Mouse (Mus musculus) C2C12 (cell line): ENCODE measurements around the gene Slc1a1. TPM values are rescaled to one million over a fixed set of nuclear protein-coding genes. Genes with fewer than 3 reads are reported as not detected.

Experiments
- H3K27me3 ChIP-seq: one replicate; pipeline ENCODE4 v1.6.1; 2011; ENCODE audit not compliant: control insufficient read depth, insufficient read depth, insufficient read length
- H3K36me3 ChIP-seq: one replicate; pipeline ENCODE4 v1.6.1; 2011; ENCODE audit not compliant: control insufficient read depth, insufficient read depth
- H3K4me3 ChIP-seq: one replicate; pipeline ENCODE4 v1.5.1; 2011; ENCODE audit warnings: mild to moderate bottlenecking, control low read depth; ENCODE audit not compliant: poor library complexity, insufficient read depth, severe bottlenecking
- H3K79me2 ChIP-seq: one replicate; pipeline ENCODE4 v1.6.1; 2011; ENCODE audit not compliant: control insufficient read depth, insufficient read depth
- H3K79me3 ChIP-seq: one replicate; pipeline ENCODE4 v1.6.1; 2011; ENCODE audit warnings: low read depth, control low read depth
- H3ac ChIP-seq: one replicate; pipeline ENCODE3; 2011; ENCODE audit warnings: low read depth; ENCODE audit not compliant: control insufficient read depth, insufficient read length
- CEBPB ChIP-seq: IDR thresholded peaks from one replicate; pipeline ENCODE4 v1.6.1; 2011; ENCODE audit warnings: low read depth, mild to moderate bottlenecking, control low read depth, moderate library complexity
- CTCF ChIP-seq: IDR thresholded peaks from one replicate; pipeline ENCODE4 v1.5.1; 2011; ENCODE audit not compliant: control insufficient read depth, insufficient read depth, insufficient read length
- FOSL1 ChIP-seq: IDR thresholded peaks from one replicate; pipeline ENCODE4 v1.8.0; 2011; ENCODE audit warnings: mild to moderate bottlenecking, low read length; ENCODE audit not compliant: poor library complexity, insufficient read depth, severe bottlenecking
- MAX ChIP-seq: IDR thresholded peaks from one replicate; pipeline ENCODE4 v1.6.1; 2011; ENCODE audit warnings: mild to moderate bottlenecking, control low read depth
- MYOD1 ChIP-seq: IDR thresholded peaks from one replicate; pipeline ENCODE4 v1.6.1; 2011; ENCODE audit warnings: low read depth; ENCODE audit not compliant: control insufficient read depth, insufficient read length
- MYOG ChIP-seq: IDR thresholded peaks from one replicate; pipeline ENCODE4 v1.6.1; 2011; ENCODE audit not compliant: control insufficient read depth, insufficient read length; ENCODE audit errors: extremely low read depth
- USF1 ChIP-seq: IDR thresholded peaks from one replicate; pipeline ENCODE4 v1.6.1; 2011; ENCODE audit warnings: low read depth, mild to moderate bottlenecking, control low read depth, moderate library complexity
- polyA plus RNA-seq: library from polyadenylated mRNA; unstranded; fragments of >200 nt; fragmentation: generic; extraction: Trizol; gene quantifications from one replicate; pipeline ENCODE4 v1.2.1, GENCODE M21; 2012; ENCODE audit warnings: missing spikeins

Slc1a1 gene
- polyA plus RNA-seq, 1 experiment: 0.01 TPM

DNA sequence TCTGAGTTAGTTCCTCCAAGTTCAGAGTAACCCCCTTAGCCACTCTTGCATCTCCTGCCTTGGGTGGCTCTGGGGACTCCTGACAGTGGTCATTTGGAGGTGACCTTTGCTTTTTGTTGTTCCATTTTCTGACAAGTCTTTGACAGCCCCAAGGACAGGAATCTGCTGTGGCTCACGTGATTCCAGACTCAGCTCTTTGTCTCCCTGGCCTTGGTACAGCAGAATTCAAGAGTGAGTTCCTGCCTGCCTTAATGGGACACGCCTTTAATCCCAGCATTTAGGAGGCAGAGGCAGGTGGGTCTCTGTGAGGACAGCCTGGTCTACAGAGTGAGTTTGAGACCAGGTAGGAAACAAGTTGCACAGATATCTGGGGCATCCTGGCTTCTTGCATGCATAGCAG, 3.9 kb downstream of the Slc1a1 start:
- H3K27me3 ChIP-seq: peaks cover 40% of the 10 kb centered on the region
- H3ac ChIP-seq: no peak overlapping the region
- no peak overlapping the region for H3K4me3 ChIP-seq
- no peaks in the 10 kb centered on the region for H3K79me3 ChIP-seq
- H3K79me2 ChIP-seq: no peaks in the 10 kb centered on the region
- TF ChIP-seq MAX (no peak), CTCF (no peak), MYOD1 (no peak), FOSL1 (no peak), MYOG (no peak), USF1 (no peak), CEBPB (no peak)
- no peaks in the 10 kb centered on the region for H3K36me3 ChIP-seq

DNA sequence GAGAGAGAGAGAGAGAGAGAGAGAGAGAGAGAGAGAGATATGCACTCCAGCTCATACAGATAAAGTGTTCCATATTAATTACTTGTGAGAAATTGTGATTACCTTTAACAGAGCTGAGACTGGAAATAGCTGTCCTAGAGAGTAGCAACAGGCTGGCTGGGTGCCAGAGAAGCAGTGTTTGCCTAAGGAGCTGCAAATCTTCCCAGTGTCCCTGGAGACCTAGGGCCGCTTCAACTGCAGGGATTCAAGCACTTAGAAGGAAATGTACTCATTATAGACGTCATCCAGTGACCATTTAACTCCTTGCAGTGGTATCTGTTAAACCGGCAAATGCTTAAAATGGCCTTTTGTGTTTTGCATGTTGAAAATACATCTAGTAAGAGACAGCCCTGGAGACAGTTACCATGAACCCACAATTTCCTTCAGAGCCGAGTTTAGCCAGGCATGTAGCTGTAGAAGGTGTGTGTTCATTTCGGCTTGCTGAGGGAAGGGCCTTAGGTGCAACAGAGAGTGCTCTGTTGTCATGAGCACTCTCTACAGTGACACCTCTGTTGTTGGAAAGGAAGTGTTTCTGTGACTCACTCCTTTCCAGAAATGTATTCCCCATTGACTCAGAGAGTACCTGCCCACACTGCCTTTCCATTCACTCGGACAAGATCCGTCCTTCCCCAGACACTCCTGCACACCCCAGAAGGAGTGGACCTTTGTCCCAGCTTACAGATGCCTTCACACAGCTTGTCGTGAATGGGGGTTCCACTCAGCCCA, 10.3 kb downstream of the Slc1a1 start:
- H3K79me2 ChIP-seq: no peaks in the 10 kb centered on the region
- TF ChIP-seq CTCF (no peak), FOSL1 (no peak), CEBPB (no peak), MAX (no peak), USF1 (no peak), MYOG (no peak), MYOD1 (no peak)
- no peak overlapping the region for H3K4me3 ChIP-seq
- H3K36me3 ChIP-seq: no peaks in the 10 kb centered on the region
- no peaks in the 10 kb centered on the region for H3K79me3 ChIP-seq
- H3K27me3 ChIP-seq: peaks cover 11% of the 10 kb centered on the region
- H3ac ChIP-seq: no peak overlapping the region

DNA sequence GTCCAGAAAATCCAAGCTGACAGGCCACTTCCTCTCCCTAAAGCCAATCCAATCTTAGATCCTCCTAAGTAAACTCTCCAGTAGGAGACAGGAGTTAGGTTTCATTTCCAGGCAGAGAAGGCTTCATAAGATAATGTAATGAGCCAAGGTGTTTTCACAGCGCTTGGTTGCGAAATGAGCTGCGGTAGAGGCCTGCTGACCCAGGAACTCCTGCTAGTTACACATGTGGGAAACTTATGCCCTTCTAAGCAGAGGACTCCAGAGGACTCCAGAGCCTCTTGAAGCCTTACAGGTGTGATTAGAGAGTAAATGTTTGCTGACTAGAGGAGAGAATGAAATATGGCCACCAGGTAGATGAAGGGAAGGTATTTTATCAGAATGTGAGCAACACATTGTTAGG, 15.7 kb downstream of the Slc1a1 start:
- TF ChIP-seq MYOD1: no peak
- no peak for TF ChIP-seq FOSL1
- no peak for TF ChIP-seq MYOG
- TF ChIP-seq CTCF: no peak
- Histone ChIP-seq H3K36me3 (no peaks in the 10 kb centered on the region), H3K79me2 (no peaks in the 10 kb centered on the region), H3ac (no peak overlapping the region), H3K27me3 (peaks cover under 1% of the 10 kb centered on the region), H3K4me3 (no peak overlapping the region), H3K79me3 (no peaks in the 10 kb centered on the region)

DNA sequence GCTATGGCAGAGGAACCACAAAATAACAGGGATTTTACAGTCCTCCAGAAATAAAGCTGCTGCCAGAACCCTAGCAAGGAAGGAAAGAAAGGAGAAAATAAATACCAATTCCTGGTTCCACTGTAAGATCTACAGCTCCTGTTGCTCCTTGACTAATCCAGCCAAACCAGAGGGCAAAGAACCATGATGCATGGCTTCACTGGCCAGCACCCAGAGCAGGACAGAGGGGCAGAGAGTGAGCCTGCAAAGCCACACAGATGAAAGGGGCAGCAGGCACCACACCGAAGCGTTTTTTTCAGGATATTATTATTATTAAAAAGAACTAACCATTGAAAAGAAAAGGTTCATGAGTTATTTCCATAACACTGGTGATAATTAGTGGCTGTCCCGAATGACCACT, 17.2 kb downstream of the Slc1a1 start:
- Histone ChIP-seq H3K27me3 (no peaks in the 10 kb centered on the region), H3ac (no peak overlapping the region), H3K36me3 (no peaks in the 10 kb centered on the region), H3K4me3 (no peak overlapping the region), H3K79me2 (no peaks in the 10 kb centered on the region), H3K79me3 (no peaks in the 10 kb centered on the region)
- TF ChIP-seq MAX: no peak
- TF ChIP-seq FOSL1: no peak
- no peak for TF ChIP-seq CTCF
- TF ChIP-seq USF1: no peak

DNA sequence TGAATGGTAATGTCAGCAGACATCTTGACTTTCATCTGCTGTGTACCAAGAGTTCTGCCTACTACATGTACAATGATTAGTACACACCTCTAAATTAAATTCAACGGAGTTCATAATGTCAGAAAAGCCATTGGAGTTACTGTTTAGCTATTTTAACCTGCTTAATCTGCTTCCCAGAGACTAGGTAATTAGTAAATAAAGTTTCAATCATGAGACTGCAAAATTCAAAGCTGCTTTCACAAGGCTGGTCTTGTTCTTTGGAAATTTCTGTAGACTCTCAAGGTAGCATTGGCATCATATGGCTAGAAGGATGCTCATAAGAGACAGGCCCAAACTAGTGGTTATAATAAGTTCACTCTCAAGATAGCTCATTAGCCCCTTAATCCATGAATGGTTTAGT, 20.0 kb downstream of the Slc1a1 start:
- no peak overlapping the region for H3ac ChIP-seq
- H3K4me3 ChIP-seq: no peak overlapping the region
- H3K79me3 ChIP-seq: no peaks in the 10 kb centered on the region
- H3K27me3 ChIP-seq: peaks cover 5% of the 10 kb centered on the region
- H3K79me2 ChIP-seq: no peaks in the 10 kb centered on the region
- TF ChIP-seq CEBPB: no peak
- no peak for TF ChIP-seq USF1
- TF ChIP-seq MAX: no peak
- TF ChIP-seq FOSL1: no peak
- no peak for TF ChIP-seq MYOG
- no peak for TF ChIP-seq MYOD1
- no peak for TF ChIP-seq CTCF
- H3K36me3 ChIP-seq: no peaks in the 10 kb centered on the region

DNA sequence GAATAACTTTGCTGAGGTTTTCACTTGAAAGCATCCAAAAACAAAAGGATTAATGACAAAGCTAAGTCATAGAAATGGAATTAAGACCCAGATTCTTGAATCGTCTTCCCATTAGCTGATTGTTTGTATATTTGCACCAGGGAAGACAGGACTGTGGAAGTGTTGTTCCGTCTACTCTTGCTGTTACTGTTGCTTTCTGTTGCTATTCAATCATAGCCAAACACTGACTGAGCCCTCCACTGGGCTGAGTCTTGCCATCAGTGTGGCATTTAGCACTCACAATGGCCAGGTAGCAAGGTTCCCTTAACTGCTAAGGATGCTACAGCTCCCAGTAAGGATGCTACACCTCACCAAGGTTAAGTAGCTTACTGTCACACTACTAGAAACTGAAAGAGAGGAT, 25.4 kb downstream of the Slc1a1 start:
- Histone ChIP-seq H3ac (no peak overlapping the region), H3K27me3 (peaks cover 12% of the 10 kb centered on the region), H3K79me3 (no peaks in the 10 kb centered on the region), H3K79me2 (no peaks in the 10 kb centered on the region), H3K4me3 (no peak overlapping the region), H3K36me3 (no peaks in the 10 kb centered on the region)
- TF ChIP-seq USF1: no peak
- no peak for TF ChIP-seq CTCF
- TF ChIP-seq MAX: no peak
- no peak for TF ChIP-seq MYOG
- no peak for TF ChIP-seq CEBPB
- TF ChIP-seq MYOD1: no peak
- no peak for TF ChIP-seq FOSL1
